Mouse (Mus musculus): ENCODE data around the gene Rbx1.

DNA sequence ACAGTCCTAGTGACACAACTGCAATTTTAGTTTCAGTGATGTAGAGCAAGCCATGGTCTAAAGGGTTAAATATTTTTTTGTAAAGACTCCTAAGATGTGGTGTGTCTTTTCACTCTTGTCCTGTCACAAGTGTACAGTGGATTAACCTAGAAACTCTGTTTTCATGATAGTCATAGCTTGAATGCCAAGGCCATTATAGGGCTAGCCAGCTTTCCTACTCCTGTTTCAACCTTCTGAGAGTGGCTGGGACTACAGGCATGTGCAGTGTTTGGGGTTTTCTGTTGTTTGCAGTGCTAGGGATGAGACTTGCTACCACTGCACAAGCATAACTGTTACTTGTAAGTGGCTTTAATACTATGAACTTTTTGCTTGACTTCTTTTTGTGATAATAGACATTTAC lies 26.9 kb upstream of the Rbx1 start:
- TF ChIP-seq EP300 (IDR thresholded peaks at IDR 0.05; ENCODE audit: insufficient read depth, low read depth, low read length) (no peak), POLR2A (IDR thresholded peaks at IDR 0.05; ENCODE audit: insufficient read depth, low read depth, low read length) (no peak)

All from heart, adult 2 months (tissue).